Mouse (Mus musculus): ENCODE measurements around the gene Ppil3. TPM values are rescaled to one million over a fixed set of nuclear protein-coding genes. Genes with fewer than 3 reads are reported as not detected.

The Ppil3 gene
- 90.8 TPM for polyA plus RNA-seq (2014; fragmentation: Illumina TruSeq; extraction: RNeasy Lipid Tissue Mini Kit (QIAGEN cat#74804); ENCODE audit: low read depth, low replicate concordance)

DNA sequence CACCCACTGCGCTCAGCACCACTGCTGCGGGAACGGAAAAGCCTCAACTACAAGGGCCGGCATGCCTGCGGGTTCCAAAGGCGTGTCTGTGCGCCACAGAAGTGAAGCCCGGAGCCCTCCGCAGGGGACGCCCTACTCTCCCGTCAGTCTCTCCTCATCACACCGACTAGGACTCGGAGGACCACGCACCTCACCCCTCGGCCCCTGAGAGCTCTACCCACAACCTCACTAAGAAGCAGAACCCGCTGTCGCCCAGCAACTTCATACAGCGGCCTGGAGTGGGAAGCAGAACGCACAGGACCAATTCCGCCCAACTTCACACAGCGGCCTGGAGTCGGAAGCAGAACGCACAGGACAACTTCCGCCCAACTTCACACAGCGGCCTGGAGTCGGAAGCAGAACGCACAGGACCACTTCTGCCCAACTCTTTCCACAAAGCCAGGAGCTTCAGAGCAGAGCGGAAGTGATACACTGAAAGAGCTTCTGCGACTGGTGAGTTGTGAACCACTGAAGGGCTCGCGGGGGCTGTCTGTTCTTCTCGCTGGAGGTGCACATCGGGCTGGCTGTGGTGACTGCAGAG is at the start of gene Ppil3, which contains the start of gene Nif3l1:
Gene Ppil3, minus strand, starts transcription at position 344 of the 580 bp plus-strand sequence.
Gene Nif3l1, plus strand, starts transcription at position 9 of the 580 bp plus-strand sequence.

DNA sequence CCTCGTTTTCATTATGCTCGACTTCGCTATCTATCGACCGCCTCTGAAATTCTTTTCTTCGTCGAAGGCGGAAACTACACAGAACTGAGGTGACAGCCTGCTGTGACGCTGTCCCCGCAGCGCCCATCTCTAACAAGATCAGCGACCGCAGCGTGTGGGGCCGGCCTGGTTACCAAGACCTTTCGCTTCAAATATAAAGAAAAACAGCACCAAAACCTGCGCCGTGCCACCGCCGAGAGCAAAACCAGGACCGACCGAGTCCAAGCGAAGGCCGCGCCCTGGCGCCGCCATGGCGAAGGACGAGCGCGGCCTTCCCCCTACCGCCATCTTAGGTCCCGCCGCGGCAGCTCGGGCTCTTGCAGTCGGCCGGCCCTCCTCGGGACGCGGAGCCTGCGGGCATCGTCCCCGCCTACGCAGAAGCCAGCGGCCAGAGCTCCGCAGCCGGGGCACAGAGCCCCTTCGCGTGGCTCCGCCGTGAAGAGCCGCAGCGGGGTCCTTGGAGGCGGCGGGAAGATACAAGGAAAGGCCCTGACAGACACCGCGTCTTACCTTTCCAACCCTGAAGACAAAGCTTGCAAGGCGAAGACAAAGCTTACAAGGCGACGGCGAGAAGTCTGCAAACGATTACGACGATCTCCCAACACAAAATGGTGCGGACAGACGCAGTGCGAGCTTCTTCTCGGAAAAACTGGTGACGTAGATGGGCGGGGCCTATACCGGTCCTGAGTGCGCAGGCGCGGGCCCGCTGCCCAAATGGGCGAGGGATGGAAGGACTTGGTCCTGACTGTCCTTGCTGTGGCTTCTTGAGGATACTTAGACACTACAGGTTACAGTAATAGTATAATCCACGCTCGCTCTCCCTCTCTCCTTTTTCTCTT is 21.7 kb downstream of the Ppil3 start, which contains the start of gene Clk1:
Gene Clk1, minus strand, starts transcription at position 696 of the 878 bp plus-strand sequence.

GRCm38 (mm10) chr1:58392652-58393283 is 52.5 kb downstream of the Ppil3 start, which contains the start of gene Bzw1:
Gene Bzw1 (plus strand): TSS chr1:58392898.

Other genes with a start within 250 kb of the Ppil3 start
- not detected for gene Aox4, start 235.1 kb downstream of the Ppil3 start, polyA plus RNA-seq (2014; fragmentation: Illumina TruSeq; extraction: RNeasy Lipid Tissue Mini Kit (QIAGEN cat#74804); ENCODE audit: low read depth, low replicate concordance)
- gene Aox2, start 167.2 kb downstream of the Ppil3 start, polyA plus RNA-seq (2014; fragmentation: Illumina TruSeq; extraction: RNeasy Lipid Tissue Mini Kit (QIAGEN cat#74804); ENCODE audit: low read depth, low replicate concordance) = 0.22 TPM
- 460 TPM for gene Bzw1, start 52.6 kb downstream of the Ppil3 start, polyA plus RNA-seq (2014; fragmentation: Illumina TruSeq; extraction: RNeasy Lipid Tissue Mini Kit (QIAGEN cat#74804); ENCODE audit: low read depth, low replicate concordance)
- gene Clk1, start 21.4 kb downstream of the Ppil3 start, polyA plus RNA-seq (2014; fragmentation: Illumina TruSeq; extraction: RNeasy Lipid Tissue Mini Kit (QIAGEN cat#74804); ENCODE audit: low read depth, low replicate concordance) = 1,145 TPM
- gene Nif3l1, start 335 bp downstream of the Ppil3 start, polyA plus RNA-seq (2014; fragmentation: Illumina TruSeq; extraction: RNeasy Lipid Tissue Mini Kit (QIAGEN cat#74804); ENCODE audit: low read depth, low replicate concordance) = 23.3 TPM
- 43.5 TPM for gene Orc2, start 59.6 kb upstream of the Ppil3 start, polyA plus RNA-seq (2014; fragmentation: Illumina TruSeq; extraction: RNeasy Lipid Tissue Mini Kit (QIAGEN cat#74804); ENCODE audit: low read depth, low replicate concordance)
- 33.8 TPM for gene Fam126b, start 140.8 kb upstream of the Ppil3 start, polyA plus RNA-seq (2014; fragmentation: Illumina TruSeq; extraction: RNeasy Lipid Tissue Mini Kit (QIAGEN cat#74804); ENCODE audit: low read depth, low replicate concordance)
- 60.6 TPM for gene Ndufb3, start 140.9 kb upstream of the Ppil3 start, polyA plus RNA-seq (2014; fragmentation: Illumina TruSeq; extraction: RNeasy Lipid Tissue Mini Kit (QIAGEN cat#74804); ENCODE audit: low read depth, low replicate concordance)

All from sigmoid colon, adult 10 weeks (tissue).